Mouse (Mus musculus) heart, embryonic 10.5 days (tissue): Measurements from ENCODE around the gene Lysmd1. TPM values are rescaled to one million over a fixed set of nuclear protein-coding genes. Genes with fewer than 3 reads are reported as not detected.

Source experiments
- DNase-seq: peaks from one replicate; pipeline ENCODE4 v3.0.0-alpha.2; 2017; ENCODE audit warnings: low spot score
- H3K27ac ChIP-seq: fragments of 300-500 bp; sonication (generic); 2 replicates; pipeline ENCODE4 v1.5.1; 2016; ENCODE audit warnings: mild to moderate bottlenecking
- H3K27me3 ChIP-seq: fragments of 300-500 bp; sonication (generic); 2 replicates; pipeline ENCODE4 v1.6.1; 2016; ENCODE audit warnings: mild to moderate bottlenecking; ENCODE audit not compliant: poor library complexity, insufficient read depth, severe bottlenecking
- H3K36me3 ChIP-seq: fragments of 300-500 bp; sonication (generic); 2 replicates; pipeline ENCODE4 v1.6.1; 2016; ENCODE audit warnings: mild to moderate bottlenecking, moderate library complexity
- H3K4me1 ChIP-seq: fragments of 300-500 bp; sonication (generic); 2 replicates; pipeline ENCODE4 v1.6.1; 2016; ENCODE audit warnings: mild to moderate bottlenecking
- H3K4me3 ChIP-seq: fragments of 300-500 bp; sonication (generic); 2 replicates; pipeline ENCODE4 v1.5.1; 2016; ENCODE audit warnings: mild to moderate bottlenecking, moderate library complexity
- H3K9me3 ChIP-seq: fragments of 300-500 bp; sonication (generic); 2 replicates; pipeline ENCODE4 v1.6.1; 2016; ENCODE audit warnings: mild to moderate bottlenecking, moderate library complexity
- WGBS: fragments of 180-500 bp; shearing (Covaris S2); methylation state at CpG from one replicate; pipeline ENCODE4 v1.1.7; 2016; 5-methylcytosine and 5-hydroxymethylcytosine counted together
- microRNA-seq: library from miRNA; unstranded; fragments of <30 nt; microRNA quantifications from one replicate; pipeline ENCODE4, GENCODE M21; 2017
- polyA plus RNA-seq: library from polyadenylated mRNA; unstranded; fragments of >200 nt; fragmentation: Nextera tagmentation; extraction: Ambion mirVana; gene quantifications from 2 replicates; pipeline ENCODE4 v1.2.1, GENCODE M21; 2016

The Lysmd1 gene
- polyA plus RNA-seq, 1 experiment from 2014 or later, result 10.1 TPM

GRCm38 (mm10) chr3:95186100-95186499, 52.2 kb downstream of the Lysmd1 start:
- Histone ChIP-seq H3K4me3 (no peak overlapping the region), H3K4me1 (no peaks in the 10 kb centered on the region), H3K36me3 (peaks cover 81% of the 10 kb centered on the region), H3K9me3 (no peaks in the 10 kb centered on the region), H3K27ac (no peak overlapping the region), H3K27me3 (no peaks in the 10 kb centered on the region)
- DNase-seq, result no peak
- 88% methylated on average over 2 of the region's 2 CpGs for WGBS

- no peaks in the 10 kb centered on the region for H3K4me1 ChIP-seq
- no peak for DNase-seq
- WGBS, result 87% methylated on average over 6 of the region's 6 CpGs
- no peaks in the 10 kb centered on the region for H3K9me3 ChIP-seq
- peaks cover 80% of the 10 kb centered on the region for H3K36me3 ChIP-seq
- no peaks in the 10 kb centered on the region for H3K27me3 ChIP-seq
- H3K4me3 ChIP-seq, result no peak overlapping the region
- no peak overlapping the region for H3K27ac ChIP-seq
Observed at GRCm38 (mm10) chr3:95186888-95187287, 53.0 kb downstream of the Lysmd1 start.

Small RNA genes within 50 kb of the gene (microRNA-seq; reads per million reads assigned to microRNA genes)
- not detected for gene Mir8099-1

Other genes starting within 250 kb of the Lysmd1 start
- gene Psmb4, start 247.1 kb upstream of the Lysmd1 start, polyA plus RNA-seq, result 305 and 348 TPM in 2 replicates
- gene Selenbp1, start 201.0 kb upstream of the Lysmd1 start, polyA plus RNA-seq, result 30.5 and 35.8 TPM in 2 replicates
- 7.3 and 7.8 TPM in 2 replicates for gene Rfx5, start 180.0 kb upstream of the Lysmd1 start, polyA plus RNA-seq
- gene Pi4kb, start 159.4 kb upstream of the Lysmd1 start, polyA plus RNA-seq, result 8.4 and 17.3 TPM in 2 replicates
- 28.1 and 28.2 TPM in 2 replicates for gene Zfp687, start 118.6 kb upstream of the Lysmd1 start, polyA plus RNA-seq
- 282 and 332 TPM in 2 replicates for gene Psmd4, start 91.5 kb upstream of the Lysmd1 start, polyA plus RNA-seq
- 18.3 and 18.8 TPM in 2 replicates for gene Pip5k1a, start 27.2 kb upstream of the Lysmd1 start, polyA plus RNA-seq
- 124 and 172 TPM in 2 replicates for gene Vps72, start 23.1 kb upstream of the Lysmd1 start, polyA plus RNA-seq
- gene Tmod4, start 9.6 kb upstream of the Lysmd1 start, polyA plus RNA-seq, result 0.70 and 0.90 TPM in 2 replicates
- gene Scnm1, start 77 bp upstream of the Lysmd1 start, polyA plus RNA-seq, result 55.3 and 60.9 TPM in 2 replicates
- gene Tnfaip8l2, start 8.3 kb downstream of the Lysmd1 start, polyA plus RNA-seq, result 0.21 and 1.2 TPM in 2 replicates
- 1.9 and 4.1 TPM in 2 replicates for gene Sema6c, start 26.4 kb downstream of the Lysmd1 start, polyA plus RNA-seq
- gene Gabpb2, start 83.8 kb downstream of the Lysmd1 start, polyA plus RNA-seq, result 8.7 and 8.8 TPM in 2 replicates
- 59.8 and 74.9 TPM in 2 replicates for gene Cdc42se1, start 94.6 kb downstream of the Lysmd1 start, polyA plus RNA-seq
- gene Mllt11, start 98.1 kb downstream of the Lysmd1 start, polyA plus RNA-seq, result 10.7 and 11.1 TPM in 2 replicates
- 0.69 and 0.97 TPM in 2 replicates for gene Gm128, start 107.5 kb downstream of the Lysmd1 start, polyA plus RNA-seq
- gene Bnipl, start 117.1 kb downstream of the Lysmd1 start, polyA plus RNA-seq, result 0.22 and 0.43 TPM in 2 replicates
- 26.2 and 27.0 TPM in 2 replicates for gene Mindy1, start 147.3 kb downstream of the Lysmd1 start, polyA plus RNA-seq
- 30.7 and 31.1 TPM in 2 replicates for gene Prune1, start 148.0 kb downstream of the Lysmd1 start, polyA plus RNA-seq
- gene Anxa9, start 173.1 kb downstream of the Lysmd1 start, polyA plus RNA-seq, result 1.6 and 2.5 TPM in 2 replicates
- gene Cers2, start 180.7 kb downstream of the Lysmd1 start, polyA plus RNA-seq, result 147 TPM in 2 replicates
- 33.0 and 42.8 TPM in 2 replicates for gene Setdb1, start 223.1 kb downstream of the Lysmd1 start, polyA plus RNA-seq